Mouse (Mus musculus) heart, adult 2 months (tissue): ENCODE data around the gene Sptssa. TPM values are rescaled to one million over a fixed set of nuclear protein-coding genes. Genes with fewer than 3 reads are reported as not detected.

ENCODE experiments used
- DNase-seq, 2 experiments: peaks; one replicate each; pipeline ENCODE4 v3.0.0; 2021
- H3K27ac ChIP-seq: fragments of 200-600 bp; 2 replicates; pipeline ENCODE4 v1.8.1; 2022
- H3K27me3 ChIP-seq: fragments of 200-500 bp; 2 replicates; pipeline ENCODE4 v1.6.1; 2012; ENCODE audit warnings: mild to moderate bottlenecking, low read length, inconsistent platforms, mixed read lengths; ENCODE audit not compliant: control insufficient read depth, insufficient read depth
- H3K36me3 ChIP-seq: fragments of 200-500 bp; 2 replicates; pipeline ENCODE4 v1.6.1; 2012; ENCODE audit warnings: low read length, inconsistent platforms; ENCODE audit not compliant: control insufficient read depth, insufficient read depth
- H3K4me1 ChIP-seq: fragments of 200-500 bp; 2 replicates; pipeline ENCODE4 v1.6.1; 2011; ENCODE audit warnings: low read length; ENCODE audit not compliant: control insufficient read depth, insufficient read depth
- H3K4me3 ChIP-seq: fragments of 200-600 bp; 2 replicates; pipeline ENCODE4 v1.8.1; 2022
- H3K79me2 ChIP-seq: fragments of 200-500 bp; replicated peaks from 2 replicates; pipeline ENCODE4 v1.6.1; 2012; ENCODE audit warnings: mild to moderate bottlenecking, inconsistent platforms, low read length, moderate library complexity, mixed read lengths; ENCODE audit not compliant: control insufficient read depth, insufficient read depth
- H3K9ac ChIP-seq: fragments of 200-500 bp; 2 replicates; pipeline ENCODE4 v1.6.1; 2012; ENCODE audit warnings: low read depth, mild to moderate bottlenecking, control low read depth, inconsistent platforms, low read length, mixed read lengths
- CTCF ChIP-seq: fragments of 200-600 bp; IDR thresholded peaks from 2 replicates; pipeline ENCODE4 v1.8.1; 2022; ENCODE audit warnings: antibody characterized with exemption, mild to moderate bottlenecking, moderate library complexity
- EP300 ChIP-seq: fragments of 200-500 bp; IDR thresholded peaks from 2 replicates; pipeline ENCODE4 v1.6.1; 2011; ENCODE audit warnings: low read depth, low read length, control low read depth; ENCODE audit not compliant: insufficient read depth
- POLR2A ChIP-seq: fragments of 200-500 bp; IDR thresholded peaks from 2 replicates; pipeline ENCODE4 v1.6.1; 2011; ENCODE audit warnings: mild to moderate bottlenecking, low read depth, low read length, control low read depth; ENCODE audit not compliant: insufficient read depth
- WGBS: fragments of 180-500 bp; shearing (Covaris S2); methylation state at CpG from one replicate; pipeline ENCODE4 v1.1.7; 2018; 5-methylcytosine and 5-hydroxymethylcytosine counted together
- intact Hi-C: fragments of 180-260 bp; cut with DNase I; formaldehyde crosslinking; loops from one replicate; pipeline ENCODE4 v1.15.1; 2025
- polyA plus RNA-seq: library from polyadenylated mRNA; depleted of rRNA; stranded (reverse); fragments of >200 nt; gene quantifications from 2 replicates; pipeline ENCODE4 v1.2.3, GENCODE M21; 2012
- total RNA-seq, 2 experiments: library from RNA; stranded (reverse); gene quantifications; 2 replicates each; pipeline ENCODE4 v1.2.3; 2021

Sptssa gene
- total and polyA plus RNA-seq, 3 experiments = 28.4 to 37.6 (median 33.3) TPM

DNA sequence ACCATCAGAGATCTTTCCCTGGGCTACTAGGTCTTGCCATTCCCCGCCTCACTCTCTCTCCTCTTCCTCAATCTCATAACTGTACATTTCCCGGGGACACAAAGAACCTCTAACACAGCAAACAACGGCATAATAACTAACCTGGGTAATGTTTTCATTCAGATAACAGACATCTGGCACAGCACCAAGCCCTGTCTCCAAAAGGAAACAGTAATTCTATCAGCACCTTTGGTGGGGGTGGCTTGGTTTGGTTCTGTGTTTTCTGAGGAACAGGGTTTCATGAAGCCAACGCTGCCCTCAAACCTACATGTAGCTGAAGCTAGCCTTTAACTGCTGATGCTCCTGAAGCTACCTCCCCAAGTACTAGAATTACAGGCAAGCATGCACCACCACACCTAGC is 2.2 kb downstream of the Sptssa start:
- no peaks in the 10 kb centered on the region for H3K27me3 ChIP-seq
- no peak overlapping the region for H3K9ac ChIP-seq
- no peak overlapping the region for H3K27ac ChIP-seq
- H3K4me1 ChIP-seq = peaks cover 10% of the 10 kb centered on the region
- no peak for TF ChIP-seq POLR2A
- TF ChIP-seq EP300 = no peak
- TF ChIP-seq CTCF = no peak
- intact Hi-C loops = no loop called here
- DNase-seq = no peak
- H3K79me2 ChIP-seq = 0 out of 2 replicates have a peak, but pooled peaks cover 4% of the 10 kb centered on the region
- H3K4me3 ChIP-seq = no peak overlapping the region
- H3K36me3 ChIP-seq = peaks cover 9% of the 10 kb centered on the region
- 28% methylated on average over 4 of the region's 4 CpGs for WGBS

DNA sequence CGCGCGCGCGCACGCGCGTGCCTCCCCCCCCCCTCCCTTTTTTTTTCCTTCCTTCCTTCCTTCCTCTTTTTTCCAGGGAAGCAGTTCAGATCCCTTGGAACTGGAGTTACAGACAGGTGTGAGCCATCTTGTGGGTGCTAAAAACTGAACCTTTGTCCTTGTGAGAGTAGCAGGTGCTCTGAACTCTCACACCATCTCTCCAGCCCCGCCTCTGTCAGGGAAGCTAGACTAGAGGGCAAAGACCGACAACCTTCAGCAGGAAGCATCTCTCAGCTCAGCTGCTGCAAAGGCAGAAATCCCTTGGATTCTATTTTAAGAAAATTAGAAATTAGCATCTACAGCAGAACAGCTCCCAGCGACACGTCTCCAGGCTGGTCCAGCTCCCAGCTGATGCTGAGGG is 4.0 kb downstream of the Sptssa start:
- WGBS = 44% methylated on average over 12 of the region's 12 CpGs
- Histone ChIP-seq H3K79me2 (0 out of 2 replicates have a peak, but pooled peaks cover 4% of the 10 kb centered on the region), H3K4me3 (no peak overlapping the region), H3K9ac (no peak overlapping the region), H3K4me1 (peaks cover 10% of the 10 kb centered on the region), H3K27ac (no peak overlapping the region), H3K36me3 (peaks cover 10% of the 10 kb centered on the region), H3K27me3 (no peaks in the 10 kb centered on the region)
- intact Hi-C loops = no loop called here
- TF ChIP-seq POLR2A (no peak), CTCF (no peak), EP300 (no peak)
- DNase-seq = no peak

DNA sequence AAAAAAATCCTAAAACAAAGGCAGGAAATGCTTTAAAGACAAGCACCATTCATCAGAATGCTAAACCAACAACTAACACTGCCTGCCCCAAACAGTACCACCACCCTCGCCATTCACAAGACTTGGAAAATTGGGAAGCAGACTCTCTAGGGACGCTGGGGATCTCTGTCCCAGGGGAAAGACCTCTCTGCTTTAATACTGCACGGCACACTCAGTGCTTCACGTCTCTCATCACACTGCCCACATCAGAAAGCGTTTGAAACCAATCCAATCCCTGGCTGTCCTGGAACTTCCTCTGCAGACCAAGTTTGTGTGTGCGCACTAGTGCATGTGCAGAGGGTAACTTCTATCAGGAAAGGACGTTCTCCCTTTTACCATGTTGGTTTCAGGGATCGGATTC is 4.6 kb downstream of the Sptssa start:
- 0 out of 2 replicates have a peak, but pooled peaks cover 4% of the 10 kb centered on the region for H3K79me2 ChIP-seq
- no peak overlapping the region for H3K4me3 ChIP-seq
- H3K4me1 ChIP-seq = peaks cover 8% of the 10 kb centered on the region
- peaks cover 10% of the 10 kb centered on the region for H3K36me3 ChIP-seq
- H3K9ac ChIP-seq = no peak overlapping the region
- DNase-seq = no peak
- 17% methylated on average over 8 of the region's 8 CpGs for WGBS
- TF ChIP-seq EP300 (no peak), POLR2A (no peak), CTCF (no peak)
- H3K27ac ChIP-seq = no peak overlapping the region
- no peaks in the 10 kb centered on the region for H3K27me3 ChIP-seq
- intact Hi-C loops = no loop called here

GRCm38 (mm10) chr12:54651158-54651557 is 5.2 kb downstream of the Sptssa start:
- Histone ChIP-seq H3K27me3 (no peaks in the 10 kb centered on the region), H3K27ac (no peak overlapping the region), H3K36me3 (peaks cover 10% of the 10 kb centered on the region), H3K79me2 (0 out of 2 replicates have a peak, but pooled peaks cover 4% of the 10 kb centered on the region), H3K4me1 (peaks cover 7% of the 10 kb centered on the region), H3K9ac (no peak overlapping the region), H3K4me3 (no peak overlapping the region)
- no peak for DNase-seq
- no peak for TF ChIP-seq CTCF
- TF ChIP-seq POLR2A = no peak
- TF ChIP-seq EP300 = no peak
- WGBS = 78% methylated on average over 1 of the region's 1 CpGs
- intact Hi-C loops = no loop called here

GRCm38 (mm10) chr12:54644947-54645346 is 11.4 kb downstream of the Sptssa start:
- intact Hi-C loops = no loop called here
- DNase-seq = no peak
- no peaks in the 10 kb centered on the region for H3K79me2 ChIP-seq
- H3K27me3 ChIP-seq = no peaks in the 10 kb centered on the region
- no peak overlapping the region for H3K4me3 ChIP-seq
- TF ChIP-seq EP300 (no peak), POLR2A (no peak), CTCF (peak; percentile 47)
- WGBS = 74% methylated on average over 2 of the region's 2 CpGs
- H3K36me3 ChIP-seq = peaks cover 2% of the 10 kb centered on the region; the same call in 1 of the 2 replicates
- H3K27ac ChIP-seq = no peak overlapping the region
- no peaks in the 10 kb centered on the region for H3K4me1 ChIP-seq
- H3K9ac ChIP-seq = no peak overlapping the region

- Histone ChIP-seq H3K9ac (no peak overlapping the region), H3K4me3 (no peak overlapping the region), H3K4me1 (no peaks in the 10 kb centered on the region), H3K79me2 (no peaks in the 10 kb centered on the region), H3K27ac (no peak overlapping the region), H3K27me3 (no peaks in the 10 kb centered on the region), H3K36me3 (no peaks in the 10 kb centered on the region; the same call in 1 of the 2 replicates)
- DNase-seq = no peak
- TF ChIP-seq EP300 = no peak
- TF ChIP-seq POLR2A = no peak
- no peak for TF ChIP-seq CTCF
- WGBS = 34% methylated on average over 5 of the region's 5 CpGs
- intact Hi-C loops = no loop called here
These were observed 13.0 kb downstream of the Sptssa start for GRCm38 (mm10) chr12:54643320-54643892.
